ENCODE assay signal across 14 mouse cellular contexts in genomic region chr3:129648598-129648997, GRCm38 (mm10).
"Had no signal": no experiment of that assay in that cellular context is flagged by ENCODE, and none has a peak within 500 bp of the region (broad histone marks: within the 10 kb centered on the region; RNA-seq: fewer than 3 reads in every experiment).

No protein-coding gene starts in this region.

- H3K27ac ChIP-seq: left cerebral cortex, adult 2 months; limb, embryonic 10.5 days; liver, embryonic 15.5 days; midbrain, embryonic 10.5 days; neural tube, embryonic 12.5 days; stomach, embryonic 15.5 days had no signal

- H3K9ac ChIP-seq: liver, embryonic 15.5 days; lung, embryonic 14.5 days; neural tube, embryonic 12.5 days; stomach, embryonic 15.5 days had no signal

- H3K4me3 ChIP-seq: left cerebral cortex, adult 2 months; limb, embryonic 10.5 days; liver, embryonic 15.5 days; midbrain, embryonic 10.5 days; neural tube, embryonic 12.5 days; stomach, embryonic 15.5 days had no signal

- H3K4me1 ChIP-seq: liver, embryonic 15.5 days; stomach, embryonic 15.5 days had no signal

- H3K4me2 ChIP-seq: liver, embryonic 11.5 days; liver, embryonic 15.5 days; lung, embryonic 14.5 days; neural tube, embryonic 12.5 days; stomach, embryonic 15.5 days had no signal

- H3K27me3 ChIP-seq: liver, embryonic 15.5 days; neural tube, embryonic 12.5 days; stomach, embryonic 15.5 days had no signal

- DNase-seq: kidney, postnatal 14 days; lung, postnatal 10 days; lung, postnatal 4 days; midbrain, embryonic 14.5 days; thymus, postnatal 4 days had no signal

- H3K9me3 ChIP-seq: limb, embryonic 10.5 days; liver, embryonic 15.5 days; midbrain, embryonic 10.5 days; neural tube, embryonic 12.5 days; stomach, embryonic 15.5 days had no signal

- H3K36me3 ChIP-seq: limb, embryonic 10.5 days; liver, embryonic 15.5 days; midbrain, embryonic 10.5 days; neural tube, embryonic 12.5 days; stomach, embryonic 15.5 days had no signal

- ATAC-seq: intestine, postnatal 0 days had no signal
